Mouse (Mus musculus): ENCODE data around the gene Fli1.

Fli1 gene

DNA sequence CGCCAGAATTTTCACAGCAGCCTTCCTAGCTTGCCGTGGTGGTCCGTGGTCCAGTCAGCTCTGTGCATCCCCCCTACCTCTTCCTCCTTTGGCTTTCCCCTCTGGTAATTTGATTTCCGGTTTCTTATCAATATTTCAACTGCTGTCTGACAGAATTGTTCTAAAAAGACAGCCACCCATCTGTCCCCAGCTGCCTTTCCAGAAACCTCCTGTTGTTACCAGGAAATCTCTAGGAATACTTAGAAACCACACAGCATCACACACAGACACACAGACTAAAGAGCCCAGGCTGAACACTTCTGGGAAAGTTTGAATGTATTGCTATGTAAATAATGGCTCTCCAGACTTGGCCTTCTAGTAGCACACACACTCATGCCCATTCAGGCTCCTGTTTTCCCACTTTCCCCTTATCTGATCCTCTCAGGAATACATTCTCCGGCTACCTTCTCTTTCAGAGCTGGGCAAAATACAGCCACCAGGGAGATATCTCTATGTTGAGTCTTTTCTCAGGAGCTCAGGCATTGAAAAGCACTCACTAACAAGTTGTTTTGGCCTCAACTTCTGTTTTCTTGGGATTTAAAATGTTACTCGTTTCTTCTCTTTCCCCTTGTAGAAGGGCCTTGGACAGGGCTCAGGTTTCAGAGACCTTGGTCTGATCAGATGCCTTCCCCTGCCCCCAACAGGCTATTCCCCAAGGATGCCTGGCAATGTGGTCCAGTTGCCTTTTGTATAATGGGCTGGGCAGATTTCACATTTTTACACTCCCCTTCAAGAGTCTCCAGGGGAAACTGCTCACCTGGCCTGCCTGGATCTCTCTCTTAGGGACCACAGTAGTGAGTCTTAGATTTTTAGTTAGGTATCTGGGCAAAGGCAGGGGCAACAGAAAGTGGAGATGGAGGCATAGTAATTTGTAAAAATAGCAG, 7.1 kb upstream of the Fli1 start:
- no peak for DNase-seq (ENCODE audit: low spot score)

DNA sequence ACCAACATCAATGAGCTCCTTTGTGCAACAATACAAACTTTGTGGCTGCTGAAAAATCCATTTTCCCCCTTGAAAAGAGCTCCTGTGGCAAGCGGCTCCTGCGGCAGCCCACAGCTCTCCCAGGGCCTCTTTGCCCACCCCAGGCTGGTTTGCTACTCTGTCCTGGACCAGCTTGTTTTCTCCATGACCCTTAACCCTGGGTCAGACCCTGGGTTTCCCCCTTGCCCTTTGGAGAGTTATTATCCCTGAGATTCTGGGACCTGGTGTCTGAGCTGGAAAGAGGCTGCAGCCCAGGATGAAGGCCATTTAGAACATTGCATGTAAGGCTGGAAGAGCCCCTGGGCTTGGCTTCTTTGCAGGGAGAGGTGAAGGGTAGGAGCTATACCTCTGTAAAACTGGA, 4.1 kb upstream of the Fli1 start:
- no peak for DNase-seq (ENCODE audit: low spot score)

DNA sequence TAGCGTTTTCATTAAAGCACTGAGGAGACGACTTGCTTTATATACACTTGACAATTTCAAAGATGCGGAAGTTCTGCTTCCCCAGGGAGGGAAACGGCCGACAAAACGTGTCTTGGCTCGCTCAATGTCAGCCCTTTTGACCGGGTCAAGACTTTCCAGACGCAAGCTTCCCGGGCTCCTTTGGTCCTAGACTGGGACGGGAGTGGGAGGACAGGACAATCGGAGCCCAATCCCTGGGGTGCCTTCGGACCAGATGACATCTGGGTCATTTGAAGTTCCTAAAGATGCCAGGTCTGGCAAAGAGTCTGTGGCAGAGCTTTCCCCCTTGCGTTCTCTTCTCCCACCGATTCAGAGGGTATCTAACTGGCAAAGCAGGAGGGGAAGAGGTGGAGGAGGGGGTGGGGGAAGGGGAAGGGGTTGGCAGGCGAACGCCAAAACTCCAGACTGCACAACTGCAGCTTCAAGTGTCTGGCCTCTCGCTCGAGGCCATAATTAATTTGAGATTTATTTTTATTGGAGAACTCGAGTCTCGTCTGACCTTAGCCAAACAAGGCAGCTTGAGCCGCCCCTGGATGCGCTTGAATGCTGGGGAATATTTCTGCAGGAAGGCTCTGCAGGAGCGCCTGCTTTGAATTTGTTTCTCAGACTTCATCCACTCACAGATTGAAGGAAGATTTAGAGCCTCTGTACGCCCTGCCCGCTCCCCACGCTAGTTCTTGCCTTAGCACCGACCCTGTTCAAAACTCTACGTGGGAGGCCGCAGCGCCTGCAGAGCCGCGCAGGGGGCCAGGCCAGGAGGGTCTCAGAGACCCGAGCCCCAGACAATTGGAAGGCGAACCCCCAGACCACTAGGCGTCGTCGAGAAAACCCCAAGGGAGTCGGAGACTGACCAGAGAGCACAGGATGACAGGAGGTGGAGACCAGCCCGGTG, 2.3 kb upstream of the Fli1 start:
- no peak for DNase-seq (ENCODE audit: low spot score)

DNA sequence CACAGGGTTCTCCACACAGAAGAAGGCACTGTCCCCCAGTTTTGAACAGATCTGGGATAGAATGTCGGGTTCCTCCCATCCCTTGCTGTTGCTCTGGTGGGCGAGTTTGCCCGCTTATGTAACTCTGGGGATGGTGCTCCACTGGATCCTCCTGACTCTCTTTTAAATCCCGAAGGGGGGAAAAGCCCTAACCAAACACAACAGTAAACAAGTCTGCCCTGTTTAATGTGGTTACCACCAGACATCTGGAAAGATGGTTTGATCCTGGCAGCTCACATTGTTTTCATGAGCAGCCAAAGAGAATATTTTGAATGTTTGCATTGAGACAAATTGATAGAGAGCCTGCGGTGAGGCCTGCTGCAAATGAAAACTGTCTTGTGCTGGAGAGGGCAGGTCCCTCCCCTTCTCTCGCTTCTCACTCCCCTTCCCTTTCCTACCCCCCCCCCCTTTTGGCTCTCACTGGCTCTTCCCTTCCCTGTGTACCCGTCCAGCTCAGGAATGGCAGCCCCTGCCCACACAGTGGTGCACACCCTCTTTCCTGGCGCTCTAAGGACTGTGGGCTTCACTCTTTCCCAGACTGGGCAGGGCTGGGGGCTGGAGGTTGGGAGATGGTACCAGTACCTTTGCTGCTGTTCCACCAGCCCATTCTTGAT, 1.4 kb upstream of the Fli1 start:
- DNase-seq (ENCODE audit: low spot score) = no peak

DNA sequence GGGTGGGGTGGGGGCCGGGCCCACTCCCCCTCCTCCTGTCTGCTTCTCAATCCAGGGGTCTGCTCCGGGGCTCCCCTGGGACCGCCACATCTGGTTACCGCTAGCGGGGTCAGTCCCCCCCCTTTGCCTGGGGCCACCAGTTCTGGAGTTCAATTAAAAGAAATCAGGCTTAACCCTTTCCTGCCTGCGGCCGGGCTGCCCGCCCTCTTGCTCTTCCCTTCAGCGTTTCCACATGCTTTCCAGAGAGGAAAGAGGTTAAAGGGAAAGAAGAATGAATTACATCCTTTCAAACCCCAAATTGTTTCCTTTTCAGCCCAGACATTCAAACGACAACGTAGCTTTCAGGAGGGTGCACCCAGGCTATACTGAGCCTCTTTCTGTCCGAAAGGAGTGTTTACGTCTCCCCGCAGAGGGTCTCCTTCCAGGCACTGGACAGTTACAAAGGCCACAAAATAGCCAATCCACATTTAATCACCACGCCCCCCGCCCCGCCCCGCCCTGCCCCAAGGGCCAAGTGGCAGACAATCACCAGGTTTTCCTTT, 450 bp upstream of the Fli1 start:
- DNase-seq (ENCODE audit: low spot score) = no peak

DNA sequence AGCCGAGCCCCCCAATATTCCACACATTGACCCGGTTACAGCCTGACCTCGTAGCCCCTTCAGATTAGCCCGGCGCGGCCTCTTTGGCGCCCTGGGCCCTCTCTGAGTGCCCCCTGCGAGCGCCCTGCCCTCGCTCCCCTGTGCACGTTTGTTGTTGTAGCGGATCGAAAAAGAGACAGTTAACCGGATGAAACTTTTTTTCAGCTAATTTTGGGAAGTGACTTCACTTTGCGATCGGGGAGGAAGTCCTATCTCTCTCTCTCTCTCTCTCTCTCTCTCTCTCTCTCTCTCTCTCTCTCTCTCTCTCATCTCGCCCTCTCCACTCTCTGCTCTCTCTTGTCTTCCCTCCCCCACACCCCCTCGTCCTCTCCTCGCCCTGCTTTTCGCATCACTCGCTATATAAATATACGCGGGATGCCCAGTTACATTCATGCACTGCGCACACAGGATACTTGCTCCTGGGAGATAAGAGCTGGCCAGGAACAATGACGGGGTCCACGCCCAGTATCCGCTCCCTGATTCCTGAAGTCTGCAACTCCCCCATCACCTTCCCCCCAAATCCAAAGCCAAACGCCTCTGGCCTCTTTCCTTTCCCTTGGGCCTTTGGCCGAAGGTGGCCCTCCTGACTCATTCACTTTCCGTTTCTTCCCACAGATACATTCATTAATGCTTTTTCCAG, 1.3 kb downstream of the Fli1 start:
- DNase-seq (ENCODE audit: low spot score) = peak; percentile 76

DNA sequence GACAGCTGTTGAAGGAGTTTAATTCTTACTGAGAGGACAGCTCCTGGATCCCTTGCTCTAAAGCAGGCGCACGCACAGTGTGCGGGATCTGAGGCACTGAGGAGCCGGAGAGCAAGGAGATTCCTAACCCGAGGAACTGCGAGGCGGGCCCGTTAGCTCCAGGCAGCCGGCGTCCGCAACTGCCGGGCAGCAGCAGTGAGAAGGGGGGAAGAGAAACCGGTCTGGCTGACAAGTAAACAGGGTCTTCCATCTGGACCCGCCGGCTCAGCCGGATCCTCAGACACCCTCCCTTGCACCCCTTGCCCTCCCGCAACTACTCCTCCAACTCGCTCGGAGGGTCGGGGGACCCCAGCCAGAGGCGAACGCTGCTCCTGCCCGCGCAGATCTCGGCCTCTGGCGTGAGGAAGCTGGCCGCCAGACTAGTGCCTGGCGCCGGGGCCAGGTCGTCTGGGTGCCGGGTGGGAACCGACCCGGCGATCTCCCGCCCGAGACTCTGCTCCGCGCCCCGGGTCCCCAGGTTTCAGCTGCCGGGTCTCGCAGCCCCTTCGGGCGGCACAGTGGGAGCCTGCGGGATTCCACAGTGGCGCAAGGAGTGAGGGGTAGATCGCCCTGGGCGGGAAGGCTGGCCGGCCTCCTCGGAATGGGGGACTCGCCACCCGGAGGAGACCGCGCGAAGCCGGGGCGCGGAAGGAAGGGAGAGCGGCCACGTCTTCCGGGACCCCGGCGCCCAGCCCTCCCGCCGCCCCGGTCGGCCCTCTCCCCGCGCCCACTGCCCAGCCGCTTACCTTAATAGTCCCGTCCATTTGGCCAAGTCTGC, 2.0 kb downstream of the Fli1 start:
- peak; percentile 36 for DNase-seq (ENCODE audit: low spot score)

DNA sequence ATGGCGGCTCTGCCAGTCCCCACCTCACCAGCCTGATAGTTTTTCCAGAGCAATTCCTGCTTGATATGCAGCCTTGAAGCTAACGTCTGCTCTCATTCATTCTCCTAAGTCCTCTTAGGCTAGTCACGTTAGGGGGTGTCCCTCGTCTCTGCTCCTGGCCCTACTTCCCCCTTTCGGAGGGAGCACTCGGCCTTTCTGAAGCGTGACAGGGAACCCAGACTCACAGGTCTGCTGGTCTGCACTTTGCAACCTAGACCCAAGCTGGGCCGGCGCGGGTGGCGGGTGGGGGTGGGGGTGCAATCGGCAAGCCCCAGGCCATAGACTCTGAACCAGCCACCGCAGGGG, 2.6 kb downstream of the Fli1 start:
- peak; percentile 42 for DNase-seq (ENCODE audit: low spot score)

DNA sequence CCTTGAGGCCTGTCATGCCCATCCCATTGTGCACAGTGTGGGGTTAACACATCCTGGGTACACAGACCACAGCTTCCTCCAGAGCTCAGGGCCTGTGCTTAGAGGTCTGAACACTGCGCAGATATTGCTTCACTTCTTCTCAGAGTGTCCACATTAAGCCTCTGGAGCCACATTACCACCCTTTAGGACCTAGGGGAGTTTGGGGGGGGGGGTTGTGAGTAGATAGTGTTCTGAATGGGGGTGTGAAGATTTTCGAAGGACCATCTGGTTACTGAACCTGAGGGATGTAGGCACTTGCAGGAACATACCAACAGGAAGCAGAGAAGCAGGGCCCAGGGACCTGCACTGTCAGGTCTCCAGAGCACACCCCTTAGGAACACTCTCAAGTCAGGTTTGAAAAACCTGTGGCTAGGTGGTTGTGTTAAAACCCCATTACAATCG, 3.3 kb downstream of the Fli1 start:
- DNase-seq (ENCODE audit: low spot score) = peak; percentile 72

DNA sequence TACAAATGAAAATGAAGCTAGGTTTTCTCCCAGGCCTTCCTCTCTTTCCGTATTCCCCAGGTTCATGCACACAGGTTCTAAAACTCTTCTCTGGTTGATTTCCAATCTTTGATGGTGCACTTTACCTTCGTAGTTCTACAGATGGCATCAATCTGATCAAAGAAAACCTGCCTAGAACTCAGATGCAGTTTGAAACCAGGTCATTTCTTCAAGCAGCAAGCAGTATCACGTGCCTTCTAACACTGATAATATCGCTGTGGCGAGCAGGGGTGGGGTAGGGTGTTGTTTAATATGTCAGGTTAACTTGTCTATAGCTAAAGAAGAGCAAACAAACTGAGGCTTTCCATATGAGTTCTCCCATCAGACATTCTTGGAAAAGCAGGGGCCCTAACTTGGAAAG, 4.5 kb downstream of the Fli1 start:
- DNase-seq (ENCODE audit: low spot score) = peak; percentile 79

DNA sequence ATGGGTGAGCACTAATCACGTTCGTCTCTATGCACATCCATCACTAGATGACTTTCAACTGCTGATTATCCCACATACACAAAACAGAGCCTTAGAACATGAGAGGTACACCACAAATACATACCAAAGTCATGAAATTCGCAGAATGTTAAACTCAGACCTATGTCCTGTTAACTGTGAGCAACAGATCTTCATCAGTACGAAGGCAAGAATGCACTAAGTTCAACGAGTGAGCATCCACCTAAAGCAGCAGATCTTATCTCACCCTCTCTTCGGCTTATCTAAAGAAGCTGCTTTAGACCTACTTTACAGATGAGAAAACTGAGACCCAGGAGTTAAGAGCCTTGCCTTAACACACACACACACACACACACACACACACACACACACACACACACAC, 5.0 kb downstream of the Fli1 start:
- DNase-seq (ENCODE audit: low spot score) = no peak

DNA sequence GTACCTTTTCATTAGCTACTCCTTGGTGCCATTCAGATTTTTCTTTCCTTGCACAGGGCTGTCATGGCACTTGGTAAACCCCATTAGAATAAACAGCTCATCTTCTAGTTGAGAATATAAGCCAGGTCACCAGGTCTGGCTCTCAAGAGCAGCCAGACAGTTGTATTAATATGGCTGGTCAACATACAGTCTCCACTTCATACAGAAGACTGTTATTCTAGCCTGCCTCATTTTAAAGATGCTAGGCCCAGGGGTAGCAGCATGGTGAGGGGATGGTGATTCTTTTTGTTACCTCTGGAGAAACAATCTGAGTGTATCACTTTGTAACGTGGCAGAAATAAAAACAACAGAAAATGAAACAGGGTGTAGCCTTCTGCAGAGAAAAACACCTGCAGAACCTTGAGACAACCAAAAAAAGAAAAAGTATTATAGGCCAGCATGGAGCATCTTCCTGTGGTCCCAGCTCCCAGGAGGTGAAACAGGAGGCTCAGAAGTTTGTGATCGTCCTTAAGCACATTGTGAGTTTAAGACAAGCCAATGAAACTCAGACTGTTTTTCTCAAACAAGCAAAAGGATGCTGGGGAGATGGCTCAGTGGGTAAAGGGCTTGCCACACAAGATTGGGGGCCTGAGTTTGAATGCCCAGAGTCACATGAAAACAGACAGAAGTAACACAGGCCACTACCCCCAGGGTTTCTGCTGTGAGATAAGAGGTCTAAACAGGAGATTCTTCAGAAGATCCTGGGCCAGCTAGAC, 7.3 kb downstream of the Fli1 start:
- DNase-seq (ENCODE audit: low spot score) = no peak

DNA sequence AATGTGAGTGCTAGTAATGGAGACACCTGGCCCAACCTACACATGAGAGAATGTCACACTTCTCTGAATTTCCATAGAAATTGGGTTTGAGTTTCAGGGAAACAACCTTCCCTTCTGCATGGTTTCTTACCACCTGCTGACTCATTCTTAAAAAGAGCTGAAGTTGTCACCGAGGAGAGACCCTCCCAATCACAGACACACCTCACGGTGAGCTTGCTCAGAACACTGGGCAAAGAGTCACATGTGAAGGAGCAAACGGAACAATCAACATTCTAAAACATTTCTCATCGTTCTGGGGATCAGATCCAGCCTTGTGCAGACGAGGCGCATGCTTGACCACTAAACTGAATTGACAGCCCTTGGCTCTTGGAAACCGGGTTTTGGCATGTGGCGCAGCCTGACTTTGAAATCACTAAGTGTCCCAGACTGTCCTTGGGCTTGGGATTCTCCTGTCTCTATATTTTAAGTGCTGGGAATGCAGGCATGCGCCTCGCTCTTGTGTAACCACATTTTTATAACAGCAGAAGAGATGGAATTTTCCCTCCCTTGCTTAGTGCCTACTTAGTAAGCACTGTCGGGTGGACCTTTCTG, 8.5 kb downstream of the Fli1 start:
- DNase-seq (ENCODE audit: low spot score) = no peak

DNA sequence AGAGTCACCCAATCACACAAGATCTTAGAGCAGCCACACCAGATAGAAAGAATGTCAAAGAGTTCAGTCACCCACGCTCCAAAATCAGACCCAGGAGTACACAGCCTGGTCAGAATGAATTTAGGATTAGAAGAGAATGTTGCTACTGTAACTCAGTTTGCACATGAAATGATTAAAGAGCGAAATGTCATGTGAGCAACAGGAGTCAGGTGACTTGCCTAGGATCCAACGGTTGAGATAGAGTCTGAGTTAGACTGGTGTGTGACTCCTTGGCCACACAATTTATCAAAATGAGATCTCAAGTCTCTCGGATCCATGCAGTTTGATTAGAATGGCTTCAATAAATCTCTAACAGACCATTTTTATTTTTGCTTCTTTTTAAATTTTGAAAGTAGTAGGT, 11.1 kb downstream of the Fli1 start:
- no peak for DNase-seq (ENCODE audit: low spot score)

DNA sequence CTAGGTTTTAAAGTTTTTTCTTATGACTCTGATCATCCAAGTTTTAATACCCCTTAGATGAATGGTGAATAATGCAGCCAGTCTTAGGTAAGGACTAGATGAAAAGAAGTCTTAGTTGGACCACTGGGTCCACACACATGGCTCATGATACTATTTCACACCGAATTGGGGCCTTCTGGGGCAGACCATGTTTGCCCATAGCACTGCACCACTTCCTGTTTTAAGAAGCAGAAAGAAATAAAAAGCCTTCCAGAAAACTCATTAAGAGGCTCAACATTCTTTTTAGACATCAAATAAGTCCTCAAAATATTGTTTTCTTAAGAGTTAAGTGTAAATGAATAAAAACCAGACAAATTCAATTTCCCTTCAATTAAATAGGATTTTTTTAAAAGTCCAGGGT, 11.7 kb downstream of the Fli1 start:
- no peak for DNase-seq (ENCODE audit: low spot score)

DNA sequence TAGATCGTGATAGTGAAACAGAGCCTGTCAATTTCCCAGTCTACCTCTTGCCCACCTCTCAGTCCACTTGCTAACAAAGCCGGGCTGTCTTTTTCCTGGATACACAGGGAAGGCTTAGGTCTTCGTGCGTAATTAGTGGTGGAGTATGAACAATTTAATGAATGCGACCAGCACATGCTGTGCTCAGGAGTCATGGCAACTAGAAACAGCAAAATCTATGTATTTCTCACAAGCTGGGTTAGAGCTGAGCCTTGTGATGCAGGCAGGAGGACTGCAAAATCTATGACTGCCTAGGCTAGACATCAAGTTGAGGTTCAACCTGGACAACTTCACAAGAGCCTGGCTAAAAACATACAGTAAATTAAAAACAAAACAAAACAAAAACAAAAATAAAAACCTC, 12.5 kb downstream of the Fli1 start:
- DNase-seq (ENCODE audit: low spot score) = no peak

DNA sequence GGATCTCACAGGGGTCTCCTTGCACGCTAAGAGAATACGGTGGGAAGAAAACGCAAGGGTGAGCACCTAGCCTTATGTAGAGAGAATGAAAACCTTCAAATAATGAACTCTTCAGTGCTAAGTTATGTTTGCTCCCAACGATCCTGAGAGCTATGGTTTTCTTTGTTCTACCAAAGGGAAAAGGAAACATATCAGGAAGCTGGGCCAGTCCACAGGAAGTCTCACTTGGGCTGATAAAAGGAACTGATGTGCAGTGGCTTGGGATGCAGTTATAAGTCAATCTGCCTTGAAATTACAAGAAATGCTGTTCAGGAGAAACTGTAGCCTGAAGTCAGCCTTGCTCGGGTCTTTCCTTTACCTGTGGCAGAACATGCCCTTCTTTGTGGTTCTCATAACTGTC, 13.1 kb downstream of the Fli1 start:
- DNase-seq (ENCODE audit: low spot score) = no peak

DNA sequence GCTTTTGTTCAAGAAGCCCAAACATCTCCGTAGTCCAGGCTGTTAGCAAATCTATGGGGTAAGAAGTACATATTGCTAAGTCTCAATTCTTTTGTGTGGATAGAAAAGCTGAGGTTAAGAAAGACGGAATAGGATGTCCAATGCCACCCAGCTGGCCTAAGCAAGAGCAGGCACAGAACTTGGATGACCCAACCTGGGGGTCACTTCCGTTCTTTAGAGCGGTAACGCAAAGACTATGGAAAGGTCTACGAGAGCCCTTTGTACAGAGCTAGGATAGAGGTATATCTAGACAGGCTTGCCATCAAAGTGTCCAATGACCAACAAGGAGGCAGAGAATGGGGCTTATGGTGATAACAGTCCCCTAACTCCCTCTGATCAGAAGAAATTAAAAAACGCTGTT, 15.3 kb downstream of the Fli1 start:
- DNase-seq (ENCODE audit: low spot score) = no peak

DNA sequence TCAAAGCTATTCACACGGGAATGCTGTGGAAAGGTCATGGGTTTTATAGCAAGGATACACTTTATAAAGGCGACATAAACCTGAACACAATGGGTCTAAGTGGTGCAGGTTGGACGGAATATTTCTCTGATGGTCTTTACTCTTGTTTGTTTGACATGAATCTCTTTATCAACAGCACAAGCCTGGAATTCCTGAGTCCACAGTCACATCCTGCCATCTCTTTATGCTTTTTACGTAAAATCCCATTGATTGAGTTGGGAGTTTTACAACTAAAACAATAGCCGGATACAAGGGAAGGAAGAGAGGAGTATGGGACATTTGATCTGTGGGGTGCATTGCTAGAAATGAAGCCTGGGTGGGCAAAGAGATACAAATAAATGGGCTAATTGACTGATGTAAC, 16.9 kb downstream of the Fli1 start:
- no peak for DNase-seq (ENCODE audit: low spot score)
